Mouse (Mus musculus) ES-E14 (cell line): ENCODE data around the gene Izumo4. TPM values are rescaled to one million over a fixed set of nuclear protein-coding genes. Genes with fewer than 3 reads are reported as not detected.

ENCODE experiments used
- DNase-seq: peaks from one replicate; pipeline ENCODE4 v3.0.0-alpha.2; 2013; ENCODE audit warnings: low read depth, low spot score
- H3K27ac ChIP-seq: 2 replicates; pipeline ENCODE4 v1.5.1; 2012; ENCODE audit warnings: low read depth, mild to moderate bottlenecking, low read length, moderate library complexity, mixed read lengths; ENCODE audit not compliant: poor library complexity, insufficient read depth, severe bottlenecking
- H3K36me3 ChIP-seq: 2 replicates; pipeline ENCODE4 v1.6.1; 2012; ENCODE audit warnings: mild to moderate bottlenecking, low read length, moderate library complexity, mixed read lengths; ENCODE audit not compliant: control insufficient read depth, poor library complexity, insufficient read depth, severe bottlenecking
- H3K4me1 ChIP-seq, 2 experiments: fragments of 150-350 bp in 1 of 2; sonication (generic) in 1 of 2; 2 replicates each; pipeline ENCODE4 v1.6.1; 2012; ENCODE audit warnings: low read length in 2 of 2, mild to moderate bottlenecking in 1 of 2, mixed read lengths in 1 of 2; ENCODE audit not compliant: control insufficient read depth in 2 of 2, insufficient read depth in 2 of 2, poor library complexity in 1 of 2
- H3K4me3 ChIP-seq, 2 experiments: fragments of 150-350 bp in 1 of 2; sonication (generic) in 1 of 2; 2 replicates each; pipeline ENCODE4 v1.5.1; 2012; ENCODE audit warnings: low read length in 2 of 2, low read depth in 1 of 2, mild to moderate bottlenecking in 1 of 2, mixed read lengths in 1 of 2; ENCODE audit not compliant: insufficient read depth in 1 of 2, poor library complexity in 1 of 2, severe bottlenecking in 1 of 2
- H3K9ac ChIP-seq: 2 replicates; pipeline ENCODE4 v1.6.1; 2012; ENCODE audit warnings: low read depth, mild to moderate bottlenecking, low read length, mixed read lengths; ENCODE audit not compliant: poor library complexity, insufficient read depth, severe bottlenecking
- H3K9me3 ChIP-seq: fragments of 150-350 bp; sonication (generic); 2 replicates; pipeline ENCODE4 v1.6.1; 2012; ENCODE audit warnings: low read depth, mild to moderate bottlenecking, low read length; ENCODE audit not compliant: control insufficient read depth, insufficient read depth
- CHD2 ChIP-seq: IDR thresholded peaks from 2 replicates; pipeline ENCODE4 v1.6.1; 2014; ENCODE audit warnings: mild to moderate bottlenecking, low read depth, low read length, inconsistent platforms
- HCFC1 ChIP-seq: IDR thresholded peaks from 2 replicates; pipeline ENCODE4 v1.6.1; 2012; ENCODE audit warnings: low read length, inconsistent platforms, borderline replicate concordance; ENCODE audit not compliant: insufficient read depth
- MAFK ChIP-seq: IDR thresholded peaks from 2 replicates; pipeline ENCODE4 v1.6.1; 2014; ENCODE audit warnings: mild to moderate bottlenecking, low read depth, low read length, inconsistent platforms; ENCODE audit not compliant: insufficient read depth
- ZC3H11A ChIP-seq: IDR thresholded peaks from 2 replicates; pipeline ENCODE4 v1.6.1; 2012; ENCODE audit warnings: low read depth, mild to moderate bottlenecking, inconsistent platforms, low read length, borderline replicate concordance
- ZNF384 ChIP-seq: IDR thresholded peaks from 2 replicates; pipeline ENCODE4 v1.6.1; 2012; ENCODE audit warnings: low read depth, low read length, inconsistent platforms
- in situ Hi-C, 2 experiments: fragments of 600-800 bp; cut with MboI; formaldehyde crosslinking; loops; one replicate each; pipeline ENCODE4 v1.15.1; 2025; ENCODE audit warnings: low sequenced_read_pairs in 2 of 2, inconsistent platforms in 1 of 2; ENCODE audit not compliant: unreplicated experiment in 2 of 2
- total RNA-seq: library from RNA; depleted of rRNA; stranded (reverse); fragments of 300-350 nt; gene quantifications from 2 replicates; pipeline ENCODE4 v1.2.3, GENCODE M21; 2012; rRNA removed

Gene Izumo4
- total RNA-seq, result 8.9 and 13.9 TPM in 2 replicates

DNA sequence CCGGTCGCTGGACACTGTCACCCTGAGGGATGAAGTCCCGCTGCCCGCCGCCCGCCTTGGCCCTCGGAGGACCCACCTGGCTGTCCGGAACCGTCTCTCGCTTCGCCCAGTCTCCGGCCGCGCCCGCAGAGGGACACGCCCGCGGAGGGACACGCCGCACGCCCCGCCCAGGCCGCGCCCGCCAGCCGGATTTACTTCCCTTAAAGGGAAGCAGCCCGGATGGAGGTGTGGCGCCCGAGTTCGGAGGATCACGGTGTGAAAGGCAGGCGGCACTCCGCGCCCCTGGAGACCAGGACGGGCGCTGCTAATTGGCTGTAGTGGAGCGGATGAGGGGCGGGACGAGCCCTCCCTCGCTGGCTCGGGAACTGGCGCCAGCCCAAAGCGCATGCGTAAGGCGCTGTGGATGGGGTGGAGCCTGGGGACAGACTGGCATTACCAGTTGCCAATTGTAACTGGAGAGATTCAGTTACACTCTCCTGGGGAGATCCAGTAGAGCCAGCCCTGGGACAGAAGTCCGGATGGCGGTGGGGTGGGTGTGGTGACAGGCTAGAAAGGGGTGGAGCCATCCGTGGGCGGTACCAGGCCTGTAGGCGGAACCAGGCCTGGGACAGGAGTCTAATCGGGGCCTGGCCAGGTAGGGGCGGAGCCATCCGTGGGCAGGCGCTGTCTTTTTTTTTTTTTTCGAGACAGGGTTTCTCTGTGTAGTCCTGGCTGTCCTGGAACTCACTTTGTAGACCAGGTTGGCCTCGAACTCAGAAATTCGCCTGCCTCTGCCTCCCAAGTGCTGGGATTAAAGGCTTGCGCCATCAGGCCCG is at the start of gene Izumo4, which contains the start of gene Mob3a:
Gene Izumo4 (plus strand): TSS at position 464 of the 815 bp plus-strand sequence.
Gene Mob3a (minus strand): TSS at position 257 of the 815 bp plus-strand sequence.
- Histone ChIP-seq H3K36me3 (peaks cover 7% of the 10 kb centered on the region), H3K4me1 (peaks cover 3 to 4% of the 10 kb centered on the region in 2 experiments; a peak in 1 of 4 replicates), H3K4me3 (peak within 1 kb of the TSS; percentile 70 to 94), H3K27ac (no peak within 1 kb of the TSS; the same call in none of the 2 replicates), H3K9ac (peak within 1 kb of the TSS; percentile 72), H3K9me3 (no peaks in the 10 kb centered on the region)
- in situ Hi-C loops, result no loop called here
- TF ChIP-seq ZC3H11A (no peak), MAFK (no peak), HCFC1 (0 out of 2 replicates have a peak, but pooled peaks have one; percentile 16), CHD2 (no peak), ZNF384 (peak; percentile 92)
- DNase-seq, result peak; percentile 97

DNA sequence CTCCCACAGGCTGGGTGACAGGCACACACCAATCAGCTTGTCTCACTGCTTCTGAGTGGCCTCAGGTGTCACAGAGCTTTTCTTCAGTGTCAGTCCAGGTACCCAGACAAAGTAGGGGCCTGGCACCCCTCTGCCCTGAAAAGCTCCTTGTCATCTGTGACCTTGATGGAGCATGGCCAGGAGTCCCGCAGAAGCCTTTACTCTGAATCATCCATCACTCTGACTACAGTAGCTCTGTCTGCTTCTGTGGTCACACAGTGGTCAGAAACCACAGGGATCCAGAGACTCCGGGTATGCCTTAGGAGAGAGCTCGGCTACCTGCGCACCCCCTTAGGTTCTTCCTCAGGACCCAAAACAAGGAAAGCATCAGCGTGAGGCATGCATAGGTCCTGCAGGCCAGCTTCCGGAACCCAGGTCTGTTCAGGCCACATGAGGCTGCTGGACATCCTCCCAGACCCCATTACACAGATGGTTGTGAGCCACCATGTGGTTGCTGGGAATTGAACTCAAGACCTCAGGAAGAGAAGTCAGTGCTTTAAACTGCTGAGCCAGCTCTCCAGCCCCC is 48.7 kb upstream of the Izumo4 start:
- peaks cover 2% of the 10 kb centered on the region; the same call in 1 of the 2 replicates for H3K36me3 ChIP-seq
- no peak overlapping the region for H3K27ac ChIP-seq
- TF ChIP-seq ZNF384, result no peak
- no peak for TF ChIP-seq MAFK
- no peak for TF ChIP-seq CHD2
- TF ChIP-seq ZC3H11A, result no peak
- in situ Hi-C loops, result no loop called here
- H3K4me1 ChIP-seq, result peaks cover 0 to 17% of the 10 kb centered on the region in 2 experiments; a peak in 2 of 4 replicates
- H3K4me3 ChIP-seq, result no peak overlapping the region
- no peak for DNase-seq
- H3K9ac ChIP-seq, result no peak overlapping the region
- H3K9me3 ChIP-seq, result no peaks in the 10 kb centered on the region

DNA sequence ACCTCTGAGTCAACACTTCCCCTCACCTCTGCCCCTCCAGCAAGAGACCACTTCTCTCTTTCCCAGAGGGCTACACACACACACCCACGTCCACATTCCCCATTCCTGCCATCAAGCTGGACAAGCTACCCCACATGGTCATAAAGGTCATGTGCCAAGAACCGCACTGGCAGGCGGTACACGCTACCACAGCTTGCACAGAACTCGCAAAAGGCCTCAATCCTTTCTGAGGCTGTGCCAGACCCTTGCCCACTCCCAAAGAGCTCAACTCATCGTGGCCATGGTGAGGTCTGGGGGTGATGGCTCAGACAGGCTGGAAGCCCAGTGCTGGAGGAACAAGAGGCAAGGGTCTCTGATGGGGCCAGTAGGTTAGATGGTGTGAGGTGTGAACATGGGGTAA is 47.1 kb upstream of the Izumo4 start:
- H3K9ac ChIP-seq, result no peak overlapping the region

DNA sequence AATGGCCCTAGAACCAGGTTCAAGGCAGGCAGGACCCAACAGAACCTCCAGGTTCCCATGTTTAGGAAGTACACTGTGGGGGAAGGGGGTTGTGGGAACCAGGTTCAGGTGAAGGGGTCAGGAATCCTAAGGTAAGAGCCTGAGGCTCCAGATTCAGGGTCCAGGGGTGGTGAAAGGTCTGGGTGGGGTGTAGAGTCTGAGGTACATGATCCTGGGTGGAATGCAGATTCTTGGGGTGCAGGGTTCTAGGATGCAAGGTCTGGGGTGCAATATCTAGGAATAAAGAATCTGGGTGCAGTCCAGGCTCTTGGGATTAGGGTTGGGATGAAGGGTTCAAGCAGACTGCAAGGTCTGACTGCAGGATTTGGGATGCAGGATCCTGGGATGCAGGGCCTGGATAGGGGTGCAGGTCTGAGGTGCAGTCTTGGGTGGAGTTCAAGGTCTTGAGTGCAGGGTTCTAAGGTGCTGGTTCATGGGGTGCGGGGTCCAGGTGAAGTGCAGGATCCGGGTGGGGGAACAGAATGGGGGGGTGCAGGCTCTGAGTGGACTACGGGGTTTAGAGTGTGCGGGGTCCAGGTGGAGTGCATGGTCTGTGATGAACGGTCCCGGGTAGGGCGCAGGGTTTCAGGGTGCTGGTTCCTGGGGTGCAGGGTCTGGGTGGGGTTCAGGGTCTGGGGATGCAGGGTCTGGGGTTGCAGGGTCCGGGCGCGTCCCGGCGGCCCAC is 46.4 kb upstream of the Izumo4 start:
- no peak for TF ChIP-seq ZNF384
- TF ChIP-seq MAFK, result no peak
- TF ChIP-seq HCFC1, result no peak
- TF ChIP-seq ZC3H11A, result no peak
- TF ChIP-seq CHD2, result no peak
- Histone ChIP-seq H3K9me3 (no peaks in the 10 kb centered on the region), H3K36me3 (no peaks in the 10 kb centered on the region; the same call in 1 of the 2 replicates), H3K4me1 (peaks cover 2 to 22% of the 10 kb centered on the region in 2 experiments), H3K27ac (no peak overlapping the region), H3K9ac (peak overlapping the region; percentile 77), H3K4me3 (peak overlapping the region; percentile 78 to 93)
- in situ Hi-C loops, result no loop called here
- DNase-seq, result no peak

More for the DNA sequence above, 47.1 kb upstream of the Izumo4 start:
- H3K4me3 ChIP-seq, result no peak overlapping the region
- H3K4me1 ChIP-seq, result peaks cover 2 to 22% of the 10 kb centered on the region in 2 experiments
- TF ChIP-seq HCFC1, result no peak
- TF ChIP-seq ZC3H11A, result no peak
- no peaks in the 10 kb centered on the region for H3K9me3 ChIP-seq
- no peak overlapping the region for H3K27ac ChIP-seq
- no peak for DNase-seq
- in situ Hi-C loops, result no loop called here
- H3K36me3 ChIP-seq, result no peaks in the 10 kb centered on the region; the same call in 1 of the 2 replicates
